Mouse (Mus musculus): ENCODE results near the gene Eif2s2. TPM values are rescaled to one million over a fixed set of nuclear protein-coding genes. Genes with fewer than 3 reads are reported as not detected.

Eif2s2 gene
- polyA plus RNA-seq (2014; fragmentation: Illumina TruSeq; extraction: RNeasy Lipid Tissue Mini Kit (QIAGEN cat#74804); ENCODE audit: low read depth, low replicate concordance): 1,088 TPM

DNA sequence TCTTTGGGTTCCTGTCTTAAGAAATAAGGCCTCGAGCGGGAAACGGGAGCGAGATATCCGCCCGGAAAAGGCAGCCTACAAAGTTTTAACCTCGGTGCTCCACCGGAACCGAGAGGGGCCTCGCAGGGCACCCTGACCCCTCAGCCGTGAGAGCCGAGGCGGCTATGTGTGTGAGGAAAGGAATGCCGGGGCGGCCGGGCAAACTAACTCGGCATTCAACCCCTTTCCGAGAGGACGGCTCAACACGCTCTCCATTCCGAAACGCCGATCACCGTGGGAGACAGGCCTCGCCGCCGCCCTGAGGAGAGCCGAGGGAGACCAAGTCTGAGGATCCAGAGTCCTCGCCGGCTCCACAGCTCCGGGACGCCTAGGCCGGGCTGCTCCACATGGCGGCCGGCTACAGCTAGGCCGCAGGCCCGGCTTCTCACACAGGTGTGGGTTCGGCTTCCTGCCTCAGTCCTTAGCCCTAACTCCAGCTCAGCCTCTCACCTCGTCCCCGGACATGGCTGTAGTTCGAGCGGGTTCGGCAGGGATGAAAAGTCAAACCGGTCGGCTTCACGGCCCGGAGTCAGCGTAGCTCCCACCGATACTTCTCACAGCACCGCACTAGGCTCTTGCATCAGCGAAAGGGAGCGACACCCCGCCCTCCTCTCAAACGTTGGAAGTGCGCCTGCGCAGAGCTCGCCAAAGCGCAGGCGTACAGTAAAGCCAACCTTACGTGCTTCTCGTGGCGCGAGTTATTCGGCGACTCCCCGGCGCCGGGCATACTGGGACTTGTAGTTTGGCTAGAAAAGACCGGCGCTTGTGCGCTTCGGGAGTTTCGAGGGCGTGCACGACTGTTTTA lies at the start of gene Eif2s2:
Eif2s2 (minus strand) TSS at position 735 of the 844 bp plus-strand sequence.

Other genes with a start within 250 kb of the Eif2s2 start
- gene Chmp4b, start 241.2 kb downstream of the Eif2s2 start, polyA plus RNA-seq (2014; fragmentation: Illumina TruSeq; extraction: RNeasy Lipid Tissue Mini Kit (QIAGEN cat#74804); ENCODE audit: low read depth, low replicate concordance): 105 TPM
- gene Gm14214, start 122.9 kb downstream of the Eif2s2 start, polyA plus RNA-seq (2014; fragmentation: Illumina TruSeq; extraction: RNeasy Lipid Tissue Mini Kit (QIAGEN cat#74804); ENCODE audit: low read depth, low replicate concordance): not detected
- 143 TPM for gene Raly, start 101.8 kb downstream of the Eif2s2 start, polyA plus RNA-seq (2014; fragmentation: Illumina TruSeq; extraction: RNeasy Lipid Tissue Mini Kit (QIAGEN cat#74804); ENCODE audit: low read depth, low replicate concordance)
- not detected for gene a, start 101.5 kb downstream of the Eif2s2 start, polyA plus RNA-seq (2014; fragmentation: Illumina TruSeq; extraction: RNeasy Lipid Tissue Mini Kit (QIAGEN cat#74804); ENCODE audit: low read depth, low replicate concordance)
- gene Gm14226, start 125.3 kb upstream of the Eif2s2 start, polyA plus RNA-seq (2014; fragmentation: Illumina TruSeq; extraction: RNeasy Lipid Tissue Mini Kit (QIAGEN cat#74804); ENCODE audit: low read depth, low replicate concordance): not detected
- 50.9 TPM for gene Ahcy, start 181.6 kb upstream of the Eif2s2 start, polyA plus RNA-seq (2014; fragmentation: Illumina TruSeq; extraction: RNeasy Lipid Tissue Mini Kit (QIAGEN cat#74804); ENCODE audit: low read depth, low replicate concordance)
- 143 TPM for gene Itch, start 240.6 kb upstream of the Eif2s2 start, polyA plus RNA-seq (2014; fragmentation: Illumina TruSeq; extraction: RNeasy Lipid Tissue Mini Kit (QIAGEN cat#74804); ENCODE audit: low read depth, low replicate concordance)

Data from sigmoid colon, adult 10 weeks (tissue).